Mouse (Mus musculus) cortical plate, adult 2 months (tissue): ENCODE data around the gene Psd4.

Experiments
- CTCF ChIP-seq: fragments of 200-500 bp; IDR thresholded peaks from 2 replicates; pipeline ENCODE4 v1.5.1; 2011; ENCODE audit warnings: mild to moderate bottlenecking, control low read depth, low read length; ENCODE audit not compliant: insufficient read depth; ENCODE audit errors: extremely low read depth
- POLR2A ChIP-seq: fragments of 200-500 bp; IDR thresholded peaks from 2 replicates; pipeline ENCODE4 v1.6.1; 2011; ENCODE audit warnings: mild to moderate bottlenecking, low read length, control low read depth; ENCODE audit not compliant: insufficient read depth; ENCODE audit errors: extremely low read depth

DNA sequence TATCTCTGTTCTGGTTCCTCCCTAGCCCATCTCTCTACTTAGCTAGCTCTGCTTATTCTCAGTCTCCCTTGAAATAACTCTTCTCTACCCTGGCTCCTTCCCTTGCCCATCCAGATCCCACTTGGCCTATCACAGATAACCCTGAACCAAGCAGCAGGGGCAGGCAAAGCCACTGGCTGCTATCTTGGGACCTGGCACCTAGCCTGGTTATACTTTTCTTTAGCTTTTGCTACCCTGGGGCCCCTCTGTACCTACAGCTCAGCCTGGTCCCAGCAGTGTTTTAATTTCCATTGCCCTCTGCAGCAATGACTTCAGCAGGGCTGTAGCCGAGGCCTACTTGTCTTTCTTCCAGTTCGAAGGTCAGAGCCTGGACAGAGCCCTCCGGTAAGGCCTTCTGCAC, 33.3 kb downstream of the Psd4 start:
- TF ChIP-seq POLR2A: no peak
- no peak for TF ChIP-seq CTCF
